In the genomic region with DNA sequence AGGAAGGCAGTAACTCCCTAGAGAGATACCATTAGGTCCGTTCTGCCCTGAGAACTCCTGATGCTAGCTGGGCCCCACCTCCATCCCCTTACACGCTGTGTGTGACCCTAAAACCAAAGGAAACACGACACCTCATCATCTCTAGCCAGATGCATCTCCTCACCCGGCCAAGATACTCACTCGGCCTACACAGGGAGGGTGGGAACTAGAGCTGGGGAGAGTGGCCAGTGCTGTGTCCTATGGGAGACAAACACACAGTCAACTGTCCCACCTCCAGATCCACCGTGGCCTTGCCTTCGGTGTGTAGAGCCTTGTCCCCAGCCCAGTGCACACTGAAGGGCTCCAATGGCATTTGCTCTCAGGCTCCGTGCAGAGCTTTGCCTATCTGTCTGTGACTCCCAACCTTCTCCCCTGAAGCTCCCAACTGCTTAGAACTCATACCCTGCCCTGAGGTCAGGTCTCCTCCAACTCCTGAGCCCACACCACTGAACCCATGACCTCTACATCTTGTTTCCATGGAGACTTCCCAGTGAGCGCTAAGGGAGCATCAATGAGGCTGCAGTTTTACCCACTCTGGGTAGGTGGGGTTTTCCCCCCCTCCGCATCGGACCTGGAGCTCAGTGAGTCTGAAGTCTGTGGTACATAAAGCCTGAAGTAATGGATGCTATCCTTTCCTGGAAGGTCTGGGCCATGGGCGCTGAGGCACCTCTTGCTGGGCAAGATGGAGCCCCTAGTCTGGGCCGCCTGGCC, we compare ENCODE assay signal across 21 mouse cellular contexts. TPM values are rescaled to one million over a fixed set of nuclear protein-coding genes. Genes with fewer than 3 reads are reported as not detected.
DNase-seq lines count a peak whose midpoint lies in the region; ATAC-seq and TF ChIP-seq lines count a peak whose summit lies in the region.
"Had no signal": no experiment of that assay in that cellular context is flagged by ENCODE, and none has a peak within 500 bp of the region (broad histone marks: within the 10 kb centered on the region; RNA-seq: fewer than 3 reads in every experiment).

No protein-coding gene starts in this region.

- no peak overlapping the region for H3K9ac ChIP-seq in lung, embryonic 14.5 days
- no peak overlapping the region for H3K9ac ChIP-seq in midbrain, embryonic 13.5 days (replicated peaks)
- H3K9ac ChIP-seq: forebrain, embryonic 13.5 days; heart, embryonic 15.5 days; hindbrain, embryonic 13.5 days had no signal

- no peak overlapping the region for H3K4me3 ChIP-seq in lung, embryonic 14.5 days (ENCODE audit: low read depth, low read length)
- H3K4me3 ChIP-seq in midbrain, embryonic 13.5 days (replicated peaks): no peak overlapping the region
- H3K4me3 ChIP-seq: embryonic facial prominence, embryonic 10.5 days; forebrain, embryonic 13.5 days; heart, embryonic 10.5 days; heart, embryonic 15.5 days; hindbrain, embryonic 13.5 days had no signal

- no peak overlapping the region for H3K4me2 ChIP-seq in lung, embryonic 14.5 days
- H3K4me2 ChIP-seq in midbrain, embryonic 13.5 days (replicated peaks): no peak overlapping the region
- H3K4me2 ChIP-seq: forebrain, embryonic 13.5 days; heart, embryonic 15.5 days; hindbrain, embryonic 13.5 days had no signal

- ATAC-seq in lung, embryonic 14.5 days (ENCODE audit: insufficient read depth): peak; percentile 52; the same call in 1 of the 2 replicates
- ATAC-seq in midbrain, embryonic 13.5 days: no peak
- ATAC-seq: forebrain, embryonic 13.5 days had no signal

- 53% methylated on average over 13 of the region's 13 CpGs for WGBS in lung, embryonic 14.5 days
- WGBS in midbrain, embryonic 13.5 days: 74% methylated on average over 13 of the region's 13 CpGs

- no peaks in the 10 kb centered on the region for H3K27me3 ChIP-seq in lung, embryonic 14.5 days (ENCODE audit: insufficient read depth, low read length)
- H3K27me3 ChIP-seq in midbrain, embryonic 13.5 days: no peaks in the 10 kb centered on the region
- H3K27me3 ChIP-seq: forebrain, embryonic 13.5 days; hindbrain, embryonic 13.5 days had no signal

- no peak for TF ChIP-seq CTCF in lung, embryonic 14.5 days (IDR thresholded peaks at IDR 0.05; ENCODE audit: low read depth)

- no peaks in the 10 kb centered on the region for H3K36me3 ChIP-seq in lung, embryonic 14.5 days (ENCODE audit: insufficient read depth)
- peaks cover 36% of the 10 kb centered on the region for H3K36me3 ChIP-seq in midbrain, embryonic 13.5 days
- H3K36me3 ChIP-seq: embryonic facial prominence, embryonic 10.5 days; G1E; heart, embryonic 10.5 days; heart, embryonic 15.5 days had no signal

- peaks cover 19% of the 10 kb centered on the region; the same call in 1 of the 2 replicates for H3K4me1 ChIP-seq in lung, embryonic 14.5 days (ENCODE audit: insufficient read depth)
- H3K4me1 ChIP-seq in midbrain, embryonic 13.5 days (replicated peaks): peaks cover 23% of the 10 kb centered on the region

- H3K27ac ChIP-seq in lung, embryonic 14.5 days (ENCODE audit: low read depth): no peak overlapping the region
- H3K27ac ChIP-seq in midbrain, embryonic 13.5 days: no peak overlapping the region
- H3K27ac ChIP-seq: forebrain, embryonic 13.5 days; heart, embryonic 10.5 days; heart, embryonic 15.5 days; hindbrain, embryonic 13.5 days had no signal

- H3K9me3 ChIP-seq in lung, embryonic 14.5 days (ENCODE audit: low read depth, low read length): no peaks in the 10 kb centered on the region
- H3K9me3 ChIP-seq in midbrain, embryonic 13.5 days: no peaks in the 10 kb centered on the region
- H3K9me3 ChIP-seq: embryonic facial prominence, embryonic 10.5 days; forebrain, embryonic 13.5 days; G1E; heart, embryonic 10.5 days; heart, embryonic 15.5 days; hindbrain, embryonic 13.5 days had no signal

- peak; percentile 38 for DNase-seq in lung, embryonic 14.5 days
- no peak for DNase-seq in lung, postnatal 25 days (ENCODE audit: low spot score)
- peak; percentile 4 for DNase-seq in thymus, postnatal 4 days
- DNase-seq in thymus, adult 18-20 months: no peak
- DNase-seq in ZHBTc4 (ENCODE audit: low read depth, low spot score): peak; percentile 28
- DNase-seq in testis, postnatal 10 days (ENCODE audit: low spot score): peak; percentile 42
- no peak for DNase-seq in frontal cortex, postnatal 14 days (ENCODE audit: low spot score in 2 of 2)
- DNase-seq: adrenal gland, adult 2 months; adrenal gland, postnatal 25 days; cerebellum, adult 18-20 months; cerebellum, adult 9-11 months; gastrocnemius, postnatal 36 days; heart, adult 18-20 months; heart, postnatal 14 days had no signal

RNA-seq across cellular contexts. Expression of gene Lrrc75b, which starts 7.3 kb away (rescaled TPM):
- 0.50 and 0.69 TPM in 2 replicates for polyA plus RNA-seq in lung, embryonic 14.5 days (2014; fragmentation: Nextera tagmentation; extraction: Ambion mirVana)
- polyA plus RNA-seq in midbrain, embryonic 13.5 days (2015; fragmentation: Nextera tagmentation; extraction: Ambion mirVana): 21.4 and 21.8 TPM in 2 replicates
- polyA plus RNA-seq: G1E had no signal

RNA-seq across cellular contexts. Expression of gene Ggt1, which starts 8.5 kb away (rescaled TPM):
- 1.8 and 1.9 TPM in 2 replicates for polyA plus RNA-seq in lung, embryonic 14.5 days (2014; fragmentation: Nextera tagmentation; extraction: Ambion mirVana)
- 0.76 and 0.94 TPM in 2 replicates for polyA plus RNA-seq in midbrain, embryonic 13.5 days (2015; fragmentation: Nextera tagmentation; extraction: Ambion mirVana)
- polyA plus RNA-seq: G1E had no signal

RNA-seq across cellular contexts. Expression of gene Gucd1, which starts 35.1 kb away (rescaled TPM):
- 30.8 and 32.6 TPM in 2 replicates for polyA plus RNA-seq in lung, embryonic 14.5 days (2014; fragmentation: Nextera tagmentation; extraction: Ambion mirVana)
- 23.7 and 27.3 TPM in 2 replicates for polyA plus RNA-seq in midbrain, embryonic 13.5 days (2015; fragmentation: Nextera tagmentation; extraction: Ambion mirVana)

RNA-seq across cellular contexts. Expression of gene Snrpd3, which starts 35.5 kb away (rescaled TPM):
- 188 and 202 TPM in 2 replicates for polyA plus RNA-seq in lung, embryonic 14.5 days (2014; fragmentation: Nextera tagmentation; extraction: Ambion mirVana)
- 167 and 178 TPM in 2 replicates for polyA plus RNA-seq in midbrain, embryonic 13.5 days (2015; fragmentation: Nextera tagmentation; extraction: Ambion mirVana)

RNA-seq across cellular contexts. Expression of gene Ggt5, which starts 36.3 kb away (rescaled TPM):
- 0.43 and 0.71 TPM in 2 replicates for polyA plus RNA-seq in lung, embryonic 14.5 days (2014; fragmentation: Nextera tagmentation; extraction: Ambion mirVana)
- 1.9 and 2.4 TPM in 2 replicates for polyA plus RNA-seq in midbrain, embryonic 13.5 days (2015; fragmentation: Nextera tagmentation; extraction: Ambion mirVana)
- polyA plus RNA-seq: G1E had no signal

Comparison
In these comparisons a context has a peak if more than half of its experiments do, and no peak if none do; other contexts are left out.
1. DNase-seq: peak in lung, embryonic 14.5 days (single experiment), thymus, postnatal 4 days (single experiment), ZHBTc4 (single experiment) and testis, postnatal 10 days (single experiment); none in lung, postnatal 25 days (single experiment), thymus, adult 18-20 months (0 of 2) and frontal cortex, postnatal 14 days (0 of 2).
2. RNA of gene Lrrc75b, which starts 7.3 kb away (polyA plus RNA-seq): 21.4 to 21.8 TPM in midbrain, embryonic 13.5 days; 0.50 to 0.69 TPM in lung, embryonic 14.5 days; every median in the first group is over 10 times any median in the second.